Mouse (Mus musculus) thymus, postnatal 25 days (tissue): ENCODE measurements around the gene Zer1.
"Not testable (repeated sequence)": the region's sequence is repeated elsewhere in the genome, so short reads cannot be mapped to it uniquely, and the experiment has no call there.

ENCODE experiments used
- DNase-seq: peaks from one replicate; pipeline ENCODE4 v3.0.0; 2022

Zer1 gene

GRCm38 (mm10) chr2:30076959-30077358 lies 47.4 kb downstream of the Zer1 start:
- DNase-seq: no peak

GRCm38 (mm10) chr2:30076439-30076838 lies 47.9 kb downstream of the Zer1 start:
- no peak for DNase-seq

- no peak for DNase-seq
Observed at GRCm38 (mm10) chr2:30075625-30076024, 48.8 kb downstream of the Zer1 start.

GRCm38 (mm10) chr2:30073285-30073684 lies 51.1 kb downstream of the Zer1 start:
- no peak for DNase-seq

GRCm38 (mm10) chr2:30072875-30073274 lies 51.5 kb downstream of the Zer1 start:
- DNase-seq: no peak

GRCm38 (mm10) chr2:30067962-30068361 lies 56.4 kb downstream of the Zer1 start:
- DNase-seq: no peak

GRCm38 (mm10) chr2:30067031-30067888 lies 57.1 kb downstream of the Zer1 start:
- peak; percentile 67 for DNase-seq

- peak; percentile 96 for DNase-seq
Observed at GRCm38 (mm10) chr2:30066046-30066901, 58.1 kb downstream of the Zer1 start.

GRCm38 (mm10) chr2:30064298-30064697 lies 60.1 kb downstream of the Zer1 start:
- no peak for DNase-seq

- DNase-seq: no peak
Observed at GRCm38 (mm10) chr2:30063791-30064190, 60.6 kb downstream of the Zer1 start.

- peak; percentile 21 for DNase-seq
Observed at GRCm38 (mm10) chr2:30063235-30063634, 61.1 kb downstream of the Zer1 start.

- DNase-seq: peak; percentile 57
Observed at GRCm38 (mm10) chr2:30062249-30063093, 61.9 kb downstream of the Zer1 start.

- peak; percentile 77 for DNase-seq
Observed at GRCm38 (mm10) chr2:30061215-30062166, 62.9 kb downstream of the Zer1 start.

GRCm38 (mm10) chr2:30058418-30058817 lies 66.0 kb downstream of the Zer1 start:
- no peak for DNase-seq

GRCm38 (mm10) chr2:30057223-30057904 lies 67.0 kb downstream of the Zer1 start, which contains the start of gene Set:
Gene Set, plus strand, starts transcription at chr2:30057378.
- DNase-seq: no peak

GRCm38 (mm10) chr2:30056736-30057135 lies 67.6 kb downstream of the Zer1 start:
- no peak for DNase-seq

- not testable (repeated sequence) for DNase-seq
Observed at GRCm38 (mm10) chr2:30055310-30055709, 69.1 kb downstream of the Zer1 start.

- DNase-seq: no peak
Observed at GRCm38 (mm10) chr2:30051992-30052761, 72.2 kb downstream of the Zer1 start.

GRCm38 (mm10) chr2:30049831-30050230 lies 74.6 kb downstream of the Zer1 start:
- no peak for DNase-seq
